Mouse (Mus musculus) embryonic fibroblast, embryonic 13.5 days (primary cell): ENCODE results near the gene B230118H07Rik. TPM values are rescaled to one million over a fixed set of nuclear protein-coding genes. Genes with fewer than 3 reads are reported as not detected.

Experiments used
- H3K27ac ChIP-seq: 2 replicates; pipeline ENCODE4 v1.5.1; 2012; ENCODE audit warnings: low read length, control low read depth, inconsistent platforms; ENCODE audit not compliant: insufficient read depth
- H3K4me1 ChIP-seq: 2 replicates; pipeline ENCODE4 v1.6.1; 2011; ENCODE audit warnings: low read length; ENCODE audit not compliant: control insufficient read depth, insufficient read depth
- H3K4me3 ChIP-seq: 2 replicates; pipeline ENCODE4 v1.5.1; 2011; ENCODE audit warnings: mild to moderate bottlenecking, control low read depth, low read length; ENCODE audit not compliant: insufficient read depth
- CTCF ChIP-seq: IDR thresholded peaks from 2 replicates; pipeline ENCODE4 v1.5.1; 2011; ENCODE audit warnings: mild to moderate bottlenecking, control low read depth, low read length, moderate library complexity, borderline replicate concordance; ENCODE audit not compliant: insufficient read depth
- POLR2A ChIP-seq: IDR thresholded peaks from 2 replicates; pipeline ENCODE4 v1.6.1; 2011; ENCODE audit warnings: low read depth, mild to moderate bottlenecking, control low read depth, low read length, moderate library complexity
- polyA plus RNA-seq: library from polyadenylated mRNA; stranded (reverse); fragments of >200 nt; gene quantifications from 2 replicates; pipeline ENCODE4 v1.2.4, GENCODE M21; 2011; ENCODE audit warnings: low read depth; ENCODE audit not compliant: missing spikeins, insufficient read length

B230118H07Rik gene
- polyA plus RNA-seq, 1 experiment, result 24.1 TPM

- TF ChIP-seq POLR2A (no peak), CTCF (no peak)
- no peak overlapping the region for H3K4me3 ChIP-seq
- H3K4me1 ChIP-seq, result no peaks in the 10 kb centered on the region
- H3K27ac ChIP-seq, result no peak overlapping the region
These were observed 57.1 kb downstream of the B230118H07Rik start for GRCm38 (mm10) chr2:101592023-101592841.

- Histone ChIP-seq H3K4me3 (no peak overlapping the region), H3K4me1 (no peaks in the 10 kb centered on the region), H3K27ac (no peak overlapping the region)
- no peak for TF ChIP-seq CTCF
- TF ChIP-seq POLR2A, result no peak
These were observed 58.0 kb downstream of the B230118H07Rik start for GRCm38 (mm10) chr2:101591356-101591755.

- Histone ChIP-seq H3K4me1 (no peaks in the 10 kb centered on the region), H3K4me3 (no peak overlapping the region), H3K27ac (no peak overlapping the region)
- no peak for TF ChIP-seq POLR2A
- TF ChIP-seq CTCF, result no peak
These were observed 67.9 kb downstream of the B230118H07Rik start for GRCm38 (mm10) chr2:101581418-101581817.

GRCm38 (mm10) chr2:101580977-101581376 lies 68.4 kb downstream of the B230118H07Rik start:
- Histone ChIP-seq H3K27ac (no peak overlapping the region), H3K4me3 (no peak overlapping the region), H3K4me1 (no peaks in the 10 kb centered on the region)
- no peak for TF ChIP-seq POLR2A
- no peak for TF ChIP-seq CTCF

- TF ChIP-seq CTCF (no peak), POLR2A (no peak)
- Histone ChIP-seq H3K4me1 (no peaks in the 10 kb centered on the region), H3K4me3 (no peak overlapping the region), H3K27ac (no peak overlapping the region)
These were observed 68.9 kb downstream of the B230118H07Rik start for GRCm38 (mm10) chr2:101580428-101580827.

GRCm38 (mm10) chr2:101580027-101580426 lies 69.3 kb downstream of the B230118H07Rik start:
- TF ChIP-seq POLR2A (no peak), CTCF (no peak)
- Histone ChIP-seq H3K4me1 (no peaks in the 10 kb centered on the region), H3K27ac (no peak overlapping the region), H3K4me3 (no peak overlapping the region)

- no peak for TF ChIP-seq CTCF
- TF ChIP-seq POLR2A, result no peak
- Histone ChIP-seq H3K27ac (no peak overlapping the region), H3K4me1 (no peaks in the 10 kb centered on the region), H3K4me3 (no peak overlapping the region)
These were observed 72.1 kb downstream of the B230118H07Rik start for GRCm38 (mm10) chr2:101577243-101577642.

GRCm38 (mm10) chr2:101569230-101569629 lies 80.1 kb downstream of the B230118H07Rik start:
- H3K4me1 ChIP-seq, result no peaks in the 10 kb centered on the region
- no peak overlapping the region for H3K27ac ChIP-seq
- no peak overlapping the region for H3K4me3 ChIP-seq
- TF ChIP-seq CTCF (no peak), POLR2A (no peak)

GRCm38 (mm10) chr2:101567490-101567889 lies 81.8 kb downstream of the B230118H07Rik start:
- no peak for TF ChIP-seq CTCF
- no peak for TF ChIP-seq POLR2A
- no peaks in the 10 kb centered on the region for H3K4me1 ChIP-seq
- H3K27ac ChIP-seq, result no peak overlapping the region
- H3K4me3 ChIP-seq, result no peak overlapping the region

- TF ChIP-seq CTCF, result no peak
- no peak for TF ChIP-seq POLR2A
- no peaks in the 10 kb centered on the region for H3K4me1 ChIP-seq
- no peak overlapping the region for H3K4me3 ChIP-seq
- no peak overlapping the region for H3K27ac ChIP-seq
These were observed 85.6 kb downstream of the B230118H07Rik start for GRCm38 (mm10) chr2:101563776-101564175.
